Mouse (Mus musculus) G1E (cell line): Measurements from ENCODE around the gene Ctla4.

Experiments
- CTCF ChIP-seq: IDR thresholded peaks from 2 replicates; pipeline ENCODE4 v1.5.1; 2012; ENCODE audit warnings: low read depth, low read length, inconsistent platforms, mixed read lengths
- GATA1 ChIP-seq: IDR thresholded peaks from 2 replicates; pipeline ENCODE4 v1.6.1; 2012; ENCODE audit warnings: borderline replicate concordance, low read length, inconsistent platforms, mixed read lengths
- POLR2AphosphoS5 ChIP-seq: IDR thresholded peaks from 2 replicates; pipeline ENCODE4 v1.6.1; 2012; ENCODE audit warnings: low read depth, low read length, inconsistent platforms; ENCODE audit not compliant: insufficient replicate concordance
- TAL1 ChIP-seq: conservative IDR thresholded peaks from 2 replicates; pipeline ENCODE4 v1.6.1; 2012; ENCODE audit warnings: low read depth, low read length, inconsistent platforms, mixed read lengths

DNA sequence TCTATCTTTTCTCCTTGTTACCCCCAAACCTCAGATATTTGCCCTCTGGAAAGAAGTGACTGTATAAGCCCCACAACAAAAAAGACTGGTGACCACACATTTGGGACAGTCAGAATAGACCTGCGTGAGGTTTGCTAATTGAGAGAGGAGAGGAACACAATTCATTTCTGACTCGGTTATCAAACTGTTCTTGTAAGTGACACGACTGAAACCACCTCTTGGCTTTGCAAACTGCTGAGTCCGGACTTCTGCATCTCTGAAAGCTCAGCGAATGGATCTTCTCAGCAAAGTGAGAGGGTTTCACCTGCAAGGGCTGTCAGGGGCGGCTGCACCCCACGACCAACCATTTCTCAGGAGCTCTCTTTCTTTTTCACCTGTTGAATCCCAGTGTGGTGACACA is 43.6 kb downstream of the Ctla4 start:
- TF ChIP-seq CTCF (no peak), GATA1 (no peak), POLR2AphosphoS5 (no peak), TAL1 (no peak)
